Mouse (Mus musculus) kidney, postnatal 0 days (tissue): ENCODE data around the gene Sgms1. TPM values are rescaled to one million over a fixed set of nuclear protein-coding genes. Genes with fewer than 3 reads are reported as not detected.
A peak's percentile ranks its signal among the peaks of the same experiment; 100 is the strongest.

Experiments used
- ATAC-seq: fragments of 200-750 bp; cut with Nextera tagmentation; replicated peaks from 2 replicates; pipeline ENCODE4 v1.8.0; 2017; ENCODE audit warnings: low read depth, moderate number of reproducible peaks, moderate TSS enrichment, moderate library complexity; ENCODE audit not compliant: low FRiP score
- DNase-seq: peaks from one replicate; pipeline ENCODE4 v3.0.0-alpha.2; 2016; ENCODE audit warnings: low spot score
- H3K27ac ChIP-seq: fragments of 300-500 bp; sonication (generic); 2 replicates; pipeline ENCODE4 v1.5.1; 2014; ENCODE audit warnings: mild to moderate bottlenecking
- H3K27me3 ChIP-seq: fragments of 300-500 bp; sonication (generic); 2 replicates; pipeline ENCODE4 v1.6.1; 2014; ENCODE audit warnings: low read length, mixed read lengths; ENCODE audit not compliant: insufficient read depth
- H3K36me3 ChIP-seq: fragments of 300-500 bp; sonication (generic); 2 replicates; pipeline ENCODE4 v1.6.1; 2014; ENCODE audit warnings: low read length, mixed read lengths; ENCODE audit not compliant: insufficient read depth
- H3K4me1 ChIP-seq: fragments of 300-500 bp; sonication (generic); replicated peaks from 2 replicates; pipeline ENCODE4 v1.6.1; 2014; ENCODE audit warnings: antibody characterized with exemption, low read length, mixed read lengths; ENCODE audit not compliant: insufficient read depth
- H3K4me2 ChIP-seq: fragments of 300-500 bp; sonication (generic); 2 replicates; pipeline ENCODE4 v1.6.1; 2014; ENCODE audit warnings: mild to moderate bottlenecking, low read length, moderate library complexity, mixed read lengths
- H3K4me3 ChIP-seq: fragments of 300-500 bp; sonication (generic); replicated peaks from 2 replicates; pipeline ENCODE4 v1.5.1; 2014; ENCODE audit warnings: low read depth, low read length
- H3K9ac ChIP-seq: fragments of 300-500 bp; sonication (generic); 2 replicates; pipeline ENCODE4 v1.6.1; 2014; ENCODE audit warnings: low read depth, low read length
- H3K9me3 ChIP-seq: fragments of 300-500 bp; sonication (generic); replicated peaks from 2 replicates; pipeline ENCODE4 v1.6.1; 2016; ENCODE audit warnings: low read length, inconsistent platforms, mixed read lengths
- CTCF ChIP-seq: IDR thresholded peaks from 2 replicates; pipeline ENCODE4 v1.5.1; 2016; ENCODE audit warnings: antibody characterized with exemption, low read depth, mild to moderate bottlenecking, moderate library complexity
- WGBS: fragments of 180-500 bp; shearing (Covaris S2); extraction: QIAGEN DNeasy Blood & Tissue Kit; methylation state at CpG from one replicate; pipeline ENCODE4 v1.1.7; 2014; 5-methylcytosine and 5-hydroxymethylcytosine counted together
- polyA plus RNA-seq: library from polyadenylated mRNA; unstranded; fragments of >200 nt; fragmentation: Nextera tagmentation; extraction: Ambion mirVana; gene quantifications from 2 replicates; pipeline ENCODE4 v1.2.1, GENCODE M21; 2015

The Sgms1 gene
- polyA plus RNA-seq, 1 experiment from 2014 or later: 42.4 TPM

DNA sequence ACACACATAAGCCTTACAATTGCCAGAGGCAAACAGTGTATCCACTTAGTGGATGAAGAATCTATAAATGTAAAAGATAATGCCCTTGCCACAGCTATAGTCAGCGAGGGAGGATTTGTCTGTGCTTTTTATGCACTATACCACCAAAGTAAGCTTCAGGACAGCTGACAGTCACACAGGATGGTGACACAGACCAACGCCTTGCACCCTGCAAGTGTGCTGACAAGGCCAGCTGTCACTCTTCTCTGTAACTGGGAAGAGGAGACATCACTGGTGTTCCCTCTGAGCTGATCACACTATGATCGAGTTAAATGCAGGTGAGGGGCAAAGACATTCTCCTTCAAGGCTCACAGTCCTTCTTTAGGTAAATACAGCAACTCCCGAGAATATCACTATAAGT lies 56.0 kb downstream of the Sgms1 start:
- WGBS: 74% methylated on average over 4 of the region's 4 CpGs
- Histone ChIP-seq H3K9me3 (no peaks in the 10 kb centered on the region), H3K9ac (no peak overlapping the region), H3K36me3 (no peaks in the 10 kb centered on the region), H3K27me3 (no peaks in the 10 kb centered on the region), H3K4me2 (no peak overlapping the region), H3K27ac (no peak overlapping the region), H3K4me3 (no peak overlapping the region), H3K4me1 (peaks cover 2% of the 10 kb centered on the region; the same call in 1 of the 2 replicates)
- ATAC-seq: no peak
- TF ChIP-seq CTCF: no peak
- DNase-seq: no peak

DNA sequence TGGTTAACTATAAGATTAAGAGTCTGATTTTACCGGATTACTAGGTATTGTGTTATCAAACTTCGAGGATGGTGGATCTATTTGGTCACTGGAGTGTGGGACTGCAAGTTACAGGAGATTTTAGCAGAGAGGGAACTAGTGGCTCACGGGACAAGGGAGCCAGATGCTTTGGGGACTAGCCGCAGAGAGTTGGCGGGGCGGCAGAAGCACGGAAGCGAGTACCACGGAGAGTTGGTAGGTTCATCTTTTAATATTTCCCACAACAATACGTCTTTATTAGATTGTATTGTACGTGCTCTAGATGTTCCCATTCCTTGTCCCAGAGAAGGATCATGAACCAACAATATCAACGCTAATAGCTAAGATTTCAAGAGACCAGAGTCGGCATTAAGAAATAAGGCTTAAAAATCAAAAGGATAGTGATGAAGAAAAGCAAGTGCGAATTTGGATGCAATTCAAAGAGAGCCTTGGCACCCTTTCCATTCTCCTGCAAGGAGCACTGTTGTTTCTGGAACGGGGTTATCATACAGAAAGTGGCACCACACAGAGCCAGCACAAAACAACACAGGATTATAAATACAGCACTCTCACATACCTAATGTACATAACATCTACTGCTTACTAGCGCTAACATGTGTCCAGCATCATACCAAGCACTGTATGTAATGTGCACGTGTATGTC lies 56.6 kb downstream of the Sgms1 start:
- no peak for DNase-seq
- WGBS: 93% methylated on average over 17 of the region's 17 CpGs
- TF ChIP-seq CTCF: no peak
- H3K4me1 ChIP-seq: peaks cover 2% of the 10 kb centered on the region; the same call in 1 of the 2 replicates
- no peaks in the 10 kb centered on the region for H3K36me3 ChIP-seq
- H3K9ac ChIP-seq: no peak overlapping the region
- no peaks in the 10 kb centered on the region for H3K9me3 ChIP-seq
- no peak overlapping the region for H3K27ac ChIP-seq
- no peak overlapping the region for H3K4me2 ChIP-seq
- no peak for ATAC-seq
- H3K27me3 ChIP-seq: no peaks in the 10 kb centered on the region
- H3K4me3 ChIP-seq: no peak overlapping the region

DNA sequence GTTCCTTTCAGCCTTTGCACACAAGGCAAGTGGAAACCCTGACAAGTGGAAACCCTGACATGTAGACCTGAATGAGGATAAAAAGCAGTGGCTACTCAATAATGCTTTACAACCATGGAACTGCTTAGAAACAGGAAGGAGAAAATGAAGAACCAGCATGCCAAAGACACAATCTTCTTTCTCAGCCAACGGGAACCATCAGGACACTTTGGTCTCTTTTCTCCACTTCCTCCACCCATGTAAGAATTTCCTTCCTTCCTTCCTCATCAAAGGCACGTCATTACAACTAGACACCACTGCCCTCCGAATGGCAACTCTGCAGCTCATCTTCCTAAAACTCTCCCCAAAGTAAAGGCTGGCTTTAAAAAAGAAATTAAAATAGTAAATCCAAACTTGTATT lies 59.3 kb downstream of the Sgms1 start:
- 68% methylated on average over 3 of the region's 3 CpGs for WGBS
- no peak for TF ChIP-seq CTCF
- Histone ChIP-seq H3K27me3 (no peaks in the 10 kb centered on the region), H3K9me3 (no peaks in the 10 kb centered on the region), H3K4me3 (no peak overlapping the region), H3K27ac (peak overlapping the region; percentile 36; the same call in 1 of the 2 replicates), H3K4me1 (0 out of 2 replicates have a peak, but pooled peaks cover 11% of the 10 kb centered on the region), H3K36me3 (no peaks in the 10 kb centered on the region), H3K4me2 (no peak overlapping the region), H3K9ac (no peak overlapping the region)
- no peak for ATAC-seq
- DNase-seq: no peak

DNA sequence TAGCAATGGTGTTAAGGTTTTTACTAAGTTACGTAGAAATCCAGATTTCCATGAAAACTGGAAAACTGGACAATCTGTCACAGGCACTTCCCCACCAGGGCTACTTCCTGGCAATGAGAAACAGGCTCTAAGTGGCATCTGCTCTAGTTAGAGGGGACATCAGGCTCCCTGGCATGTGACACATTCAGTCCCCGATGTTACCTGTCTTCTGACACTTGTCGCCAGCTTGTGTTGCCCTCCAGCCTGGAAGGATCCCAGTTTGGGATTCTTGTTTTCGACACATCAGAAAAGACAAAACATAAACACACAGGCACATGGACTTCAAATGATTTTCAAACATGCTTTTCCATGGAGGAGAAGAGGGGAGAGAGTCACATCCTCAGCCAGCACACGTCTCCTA lies 60.0 kb downstream of the Sgms1 start:
- Histone ChIP-seq H3K27ac (no peak overlapping the region), H3K4me1 (peaks cover 18% of the 10 kb centered on the region; the same call in 1 of the 2 replicates), H3K27me3 (no peaks in the 10 kb centered on the region), H3K36me3 (no peaks in the 10 kb centered on the region), H3K4me3 (no peak overlapping the region), H3K4me2 (no peak overlapping the region), H3K9ac (no peak overlapping the region), H3K9me3 (no peaks in the 10 kb centered on the region)
- DNase-seq (no peak), ATAC-seq (no peak)
- WGBS: 88% methylated on average over 5 of the region's 5 CpGs
- TF ChIP-seq CTCF: no peak

DNA sequence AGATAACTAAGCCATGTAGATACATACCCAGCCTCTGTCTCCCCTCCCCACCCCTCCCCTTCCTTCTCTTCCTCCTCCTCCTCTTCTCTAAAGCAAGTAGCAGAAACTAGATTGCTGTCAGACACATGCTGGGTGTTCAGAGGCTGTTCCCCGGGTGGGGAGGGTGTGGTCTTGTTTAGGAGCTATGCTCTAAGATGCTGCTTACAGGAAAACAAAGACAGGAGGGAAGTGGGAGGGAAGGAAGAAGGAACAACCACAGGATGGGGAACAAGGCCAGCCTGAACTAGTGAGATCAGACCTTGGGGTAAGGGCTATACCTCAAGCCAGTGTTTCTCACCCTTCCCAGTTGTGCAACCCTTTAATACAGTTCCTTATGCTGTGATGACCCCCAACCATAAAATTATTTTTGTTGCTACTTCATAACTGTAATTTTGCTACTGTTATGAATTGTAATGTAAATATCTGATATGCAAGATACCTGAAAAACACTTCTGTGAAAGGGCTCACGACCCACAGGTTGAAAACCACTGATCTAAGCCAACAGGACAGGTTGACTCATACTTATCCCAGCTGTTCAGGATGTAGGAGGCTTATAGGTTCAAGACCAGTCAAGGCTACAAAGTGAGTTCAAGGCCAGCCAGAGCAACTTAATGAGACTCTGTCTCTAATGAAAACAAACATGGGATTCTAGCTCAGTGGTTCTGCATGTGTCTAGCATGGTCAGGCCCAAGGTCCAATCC lies 61.3 kb downstream of the Sgms1 start:
- H3K4me2 ChIP-seq: no peak overlapping the region
- WGBS: 39% methylated on average over 2 of the region's 2 CpGs
- H3K27ac ChIP-seq: no peak overlapping the region
- H3K36me3 ChIP-seq: no peaks in the 10 kb centered on the region
- H3K27me3 ChIP-seq: no peaks in the 10 kb centered on the region
- DNase-seq (no peak), ATAC-seq (no peak)
- H3K4me1 ChIP-seq: peaks cover 26% of the 10 kb centered on the region
- no peak overlapping the region for H3K4me3 ChIP-seq
- no peak for TF ChIP-seq CTCF
- H3K9me3 ChIP-seq: no peaks in the 10 kb centered on the region
- H3K9ac ChIP-seq: no peak overlapping the region

DNA sequence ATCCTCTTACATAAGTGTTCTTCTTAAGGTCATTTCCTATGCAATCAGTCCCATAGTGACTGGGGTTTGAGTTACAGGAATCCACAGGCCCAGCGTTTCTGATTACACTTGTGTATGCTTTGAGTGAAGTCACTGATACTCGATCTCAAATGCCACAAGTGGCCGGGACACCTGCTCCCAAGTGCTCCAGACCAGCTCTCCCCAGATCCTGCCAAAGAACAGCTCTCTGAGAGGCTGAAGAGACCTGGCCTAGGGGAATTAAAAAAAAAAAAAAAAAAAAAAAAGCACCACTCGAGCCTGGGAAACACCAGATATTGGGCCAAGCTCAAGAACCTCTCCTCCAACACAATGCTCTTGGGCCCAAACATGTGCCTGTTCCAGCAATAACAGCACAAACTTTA lies 62.9 kb downstream of the Sgms1 start:
- TF ChIP-seq CTCF: no peak
- Histone ChIP-seq H3K4me3 (no peak overlapping the region), H3K27me3 (no peaks in the 10 kb centered on the region), H3K4me1 (peaks cover 36% of the 10 kb centered on the region), H3K27ac (no peak overlapping the region), H3K9ac (no peak overlapping the region), H3K4me2 (no peak overlapping the region), H3K9me3 (no peaks in the 10 kb centered on the region), H3K36me3 (no peaks in the 10 kb centered on the region)
- DNase-seq (no peak), ATAC-seq (no peak)
- 20% methylated on average over 4 of the region's 4 CpGs for WGBS
